Mouse (Mus musculus) CH12.LX (cell line): ENCODE measurements around the gene Hist1h4c. TPM values are rescaled to one million over a fixed set of nuclear protein-coding genes. Genes with fewer than 3 reads are reported as not detected.

ENCODE experiments used
- DNase-seq: peaks from one replicate; pipeline ENCODE4 v3.0.0-alpha.2; 2013; ENCODE audit errors: extremely low read depth
- H3K27ac ChIP-seq: 2 replicates; pipeline ENCODE4 v1.5.1; 2012; ENCODE audit warnings: low read depth, mild to moderate bottlenecking, control low read depth, moderate library complexity; ENCODE audit not compliant: insufficient read depth
- H3K27me3 ChIP-seq: replicated peaks from 2 replicates; pipeline ENCODE3; 2012; ENCODE audit warnings: inconsistent platforms
- H3K36me3 ChIP-seq, 2 experiments: replicated peaks in 1 of 2; 2 replicates each; pipeline versions ENCODE3 to v1.6.1; 2012; ENCODE audit warnings: inconsistent platforms in 1 of 2, low read length in 1 of 2, mild to moderate bottlenecking in 1 of 2, mixed read lengths in 1 of 2, moderate library complexity in 1 of 2; ENCODE audit not compliant: control insufficient read depth in 1 of 2, insufficient read depth in 1 of 2
- H3K4me1 ChIP-seq, 2 experiments: 2 replicates each; pipeline ENCODE4 v1.6.1; 2012; ENCODE audit warnings: inconsistent platforms in 1 of 2, moderate library complexity in 1 of 2; ENCODE audit not compliant: insufficient read depth in 2 of 2, control insufficient read depth in 1 of 2
- H3K4me2 ChIP-seq: 2 replicates; pipeline ENCODE4 v1.6.1; 2012; ENCODE audit warnings: low read depth, mild to moderate bottlenecking, control low read depth; ENCODE audit not compliant: poor library complexity, insufficient read depth, severe bottlenecking
- H3K4me3 ChIP-seq, 3 experiments: fragments of 150-350 bp in 1 of 3; sonication (generic) in 1 of 3; replicated peaks in 1 of 3; 2 replicates each; pipeline versions ENCODE3 to v1.5.1; 2011 to 2012; ENCODE audit warnings: low read depth in 2 of 3, low read length in 2 of 3, mild to moderate bottlenecking in 2 of 3, moderate library complexity in 2 of 3, control low read depth in 1 of 3, improper control_type of control experiment in 1 of 3, inconsistent platforms in 1 of 3, mixed read lengths in 1 of 3; ENCODE audit not compliant: poor library complexity in 1 of 3
- H3K79me2 ChIP-seq: replicated peaks from 2 replicates; pipeline ENCODE4 v1.6.1; 2012; ENCODE audit warnings: mild to moderate bottlenecking, moderate library complexity; ENCODE audit not compliant: control insufficient read depth, poor library complexity, insufficient read depth, severe bottlenecking; ENCODE audit errors: extremely low read depth
- H3K9ac ChIP-seq: 2 replicates; pipeline ENCODE4 v1.6.1; 2012; ENCODE audit warnings: low read depth, mild to moderate bottlenecking, control low read depth, moderate library complexity; ENCODE audit not compliant: insufficient read depth
- H3K9me3 ChIP-seq: replicated peaks from 2 replicates; pipeline ENCODE3; 2012; ENCODE audit warnings: low read length, inconsistent platforms, mixed read lengths
- BHLHE40 ChIP-seq: IDR thresholded peaks from 2 replicates; pipeline ENCODE4 v1.6.1; 2011; ENCODE audit warnings: mild to moderate bottlenecking, low read depth, low read length, improper control_type of control experiment
- CHD1 ChIP-seq: IDR thresholded peaks from 2 replicates; pipeline ENCODE4 v1.6.1; 2012; ENCODE audit warnings: low read depth, low read length, improper control_type of control experiment, inconsistent platforms
- CHD2 ChIP-seq: IDR thresholded peaks from 2 replicates; pipeline ENCODE4 v1.6.1; 2011; ENCODE audit warnings: low read length, improper control_type of control experiment
- CTCF ChIP-seq, 2 experiments: IDR thresholded peaks in 1 of 2; conservative IDR thresholded peaks in 1 of 2; 2 replicates each; pipeline ENCODE4 v1.5.1; 2011 to 2012; ENCODE audit warnings: low read depth in 2 of 2, low read length in 2 of 2, improper control_type of control experiment in 1 of 2, inconsistent platforms in 1 of 2, mild to moderate bottlenecking in 1 of 2, moderate library complexity in 1 of 2
- ELF1 ChIP-seq: IDR thresholded peaks from 2 replicates; pipeline ENCODE4 v1.6.1; 2014; ENCODE audit warnings: low read depth, mild to moderate bottlenecking, inconsistent platforms, low read length, improper control_type of control experiment
- ETS1 ChIP-seq: conservative IDR thresholded peaks from 2 replicates; pipeline ENCODE4 v1.6.1; 2012; ENCODE audit warnings: low read depth, mild to moderate bottlenecking, inconsistent platforms, low read length, improper control_type of control experiment, moderate library complexity
- IRF4 ChIP-seq: IDR thresholded peaks from 2 replicates; pipeline ENCODE4 v1.6.1; 2014; ENCODE audit warnings: low read depth, mild to moderate bottlenecking, inconsistent platforms, low read length, improper control_type of control experiment
- JUND ChIP-seq: conservative IDR thresholded peaks from 2 replicates; pipeline ENCODE4 v1.6.1; 2011; ENCODE audit warnings: low read depth, low read length, improper control_type of control experiment
- MAFK ChIP-seq: IDR thresholded peaks from 2 replicates; pipeline ENCODE4 v1.6.1; 2011; ENCODE audit warnings: low read length, improper control_type of control experiment; ENCODE audit not compliant: insufficient replicate concordance
- MAX ChIP-seq: IDR thresholded peaks from 2 replicates; pipeline ENCODE4 v1.6.1; 2011; ENCODE audit warnings: low read length, improper control_type of control experiment
- MEF2A ChIP-seq: IDR thresholded peaks from 2 replicates; pipeline ENCODE4 v1.6.1; 2014; ENCODE audit warnings: low read depth, mild to moderate bottlenecking, inconsistent platforms, low read length, improper control_type of control experiment, borderline replicate concordance
- MXI1 ChIP-seq: IDR thresholded peaks from 2 replicates; pipeline ENCODE4 v1.6.1; 2011; ENCODE audit warnings: mild to moderate bottlenecking, low read depth, low read length, improper control_type of control experiment
- MYC ChIP-seq: IDR thresholded peaks from 2 replicates; pipeline ENCODE4 v1.6.1; 2011; ENCODE audit warnings: low read depth, mild to moderate bottlenecking, improper control_type of control experiment, low read length
- POLR2A ChIP-seq: IDR thresholded peaks from 2 replicates; pipeline ENCODE4 v1.6.1; 2011; ENCODE audit warnings: low read depth, mild to moderate bottlenecking, improper control_type of control experiment, low read length
- POLR2AphosphoS2 ChIP-seq: IDR thresholded peaks from 2 replicates; pipeline ENCODE4 v1.6.1; 2011; ENCODE audit warnings: low read depth, low read length, improper control_type of control experiment
- RAD21 ChIP-seq: IDR thresholded peaks from 2 replicates; pipeline ENCODE4 v1.6.1; 2011; ENCODE audit warnings: low read depth, mild to moderate bottlenecking, low read length, improper control_type of control experiment, moderate library complexity
- RCOR1 ChIP-seq: conservative IDR thresholded peaks from 2 replicates; pipeline ENCODE4 v1.6.1; 2012; ENCODE audit warnings: low read depth, mild to moderate bottlenecking, inconsistent platforms, low read length, improper control_type of control experiment
- SIN3A ChIP-seq: IDR thresholded peaks from 2 replicates; pipeline ENCODE4 v1.6.1; 2012; ENCODE audit warnings: low read length, improper control_type of control experiment, inconsistent platforms
- SMC3 ChIP-seq: IDR thresholded peaks from 2 replicates; pipeline ENCODE4 v1.6.1; 2011; ENCODE audit warnings: low read depth, low read length, improper control_type of control experiment
- TBP ChIP-seq: conservative IDR thresholded peaks from 2 replicates; pipeline ENCODE4 v1.6.1; 2011; ENCODE audit warnings: low read depth, low read length, improper control_type of control experiment
- UBTF ChIP-seq: IDR thresholded peaks from 2 replicates; pipeline ENCODE4 v1.6.1; 2012; ENCODE audit warnings: low read depth, mild to moderate bottlenecking, inconsistent platforms, low read length, improper control_type of control experiment, moderate library complexity
- USF2 ChIP-seq: conservative IDR thresholded peaks from 2 replicates; pipeline ENCODE4 v1.6.1; 2011; ENCODE audit warnings: low read depth, low read length, improper control_type of control experiment
- ZC3H11A ChIP-seq: IDR thresholded peaks from 2 replicates; pipeline ENCODE4 v1.6.1; 2012; ENCODE audit warnings: low read depth, mild to moderate bottlenecking, inconsistent platforms, low read length, improper control_type of control experiment
- ZKSCAN1 ChIP-seq: IDR thresholded peaks from 2 replicates; pipeline ENCODE4 v1.6.1; 2012; ENCODE audit warnings: low read depth, inconsistent platforms, low read length, improper control_type of control experiment, borderline replicate concordance
- ZMIZ1 ChIP-seq: IDR thresholded peaks from 2 replicates; pipeline ENCODE4 v1.6.1; 2012; ENCODE audit warnings: low read depth, mild to moderate bottlenecking, inconsistent platforms, low read length, improper control_type of control experiment
- dilution Hi-C: fragments of 300-500 bp; cut with MboI; formaldehyde crosslinking; loops from 2 replicates; pipeline ENCODE4 v1.14.3; 2020; ENCODE audit warnings: low sequenced_read_pairs; ENCODE audit not compliant: extremely low pct_unique_long_range_greater_than_20kb, extremely low pct_ligation_motif_present
- in situ Hi-C: fragments of 300-500 bp; cut with MboI; formaldehyde crosslinking; loops from 3 replicates; pipeline ENCODE4 v1.14.3; 2019; ENCODE audit warnings: low sequenced_read_pairs, low pct_ligation_motif_present, low pct_unique_long_range_greater_than_20kb, mixed read lengths
- polyA plus RNA-seq: library from polyadenylated mRNA; unstranded; fragments of >175 nt; gene quantifications from 2 replicates; pipeline ENCODE4 v1.2.1, GENCODE M21; 2012; ENCODE audit warnings: low read depth; ENCODE audit not compliant: insufficient read length
- total RNA-seq, 2 experiments: library from RNA; depleted of rRNA; stranded (reverse); fragments of 300-350 nt in 1 of 2; fragments of >200 nt in 1 of 2; gene quantifications; 2 replicates each; pipeline ENCODE4 v1.2.3; 2012 to 2014

Gene Hist1h4c
- total and polyA plus RNA-seq, 3 experiments: 1.2 to 1,374 (median 6.9) TPM

DNA sequence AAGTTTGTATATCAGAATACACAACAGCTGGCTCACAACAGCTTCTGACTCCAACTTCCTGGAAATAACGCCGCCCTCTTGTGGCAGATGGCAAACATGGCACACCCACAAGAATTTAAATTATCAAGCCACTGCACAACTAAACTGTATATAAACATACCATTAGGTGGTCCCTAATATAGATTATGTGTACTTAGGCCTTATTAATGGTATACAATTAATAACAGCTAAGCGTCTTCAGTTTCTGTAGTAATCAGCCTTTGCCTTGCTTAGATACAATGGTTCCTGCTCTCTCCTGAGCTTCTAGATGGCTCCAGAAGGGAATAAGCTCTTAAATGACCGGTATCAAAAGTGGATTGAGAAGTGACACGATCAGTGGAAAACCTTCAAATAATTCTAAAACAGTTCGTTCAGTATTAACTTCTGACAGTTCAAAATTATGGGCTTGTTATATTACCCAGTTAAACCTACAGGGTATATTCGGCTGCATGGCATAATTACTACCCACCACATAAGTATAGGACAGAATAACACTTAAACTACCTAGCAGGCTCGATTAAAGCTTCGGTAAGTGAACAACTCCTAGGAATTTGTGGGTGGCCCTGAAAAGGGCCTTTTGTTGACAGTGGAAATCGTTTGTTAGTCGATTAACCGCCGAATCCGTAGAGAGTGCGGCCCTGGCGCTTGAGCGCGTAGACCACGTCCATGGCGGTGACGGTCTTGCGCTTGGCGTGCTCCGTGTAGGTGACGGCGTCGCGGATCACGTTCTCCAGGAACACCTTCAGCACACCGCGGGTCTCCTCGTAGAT lies 559 bp downstream of the Hist1h4c start:
- Histone ChIP-seq H3K27me3 (no peaks in the 10 kb centered on the region), H3K79me2 (no peaks in the 10 kb centered on the region), H3K36me3 (no peaks in the 10 kb centered on the region), H3K27ac (peak overlapping the region; percentile 89), H3K9me3 (no peaks in the 10 kb centered on the region), H3K4me1 (peaks cover 2 to 45% of the 10 kb centered on the region in 2 experiments; a peak in 2 of 4 replicates), H3K9ac (peak overlapping the region; percentile 50), H3K4me3 (peak overlapping the region; percentile 26 to 47 (median 32)), H3K4me2 (peak overlapping the region; percentile 93; the same call in 1 of the 2 replicates)
- 0 out of 2 replicates have a peak, but pooled peaks have one; percentile 33 for TF ChIP-seq MAFK
- 0 out of 2 replicates have a peak, but pooled peaks have one; percentile 54 for TF ChIP-seq MAX
- TF ChIP-seq ZMIZ1: peak; percentile 99
- peak; percentile 83 for TF ChIP-seq MXI1
- peak; percentile 43 to 78 for TF ChIP-seq CTCF (conservative IDR thresholded peaks at IDR 0.05 in 1 of 2, IDR thresholded peaks at IDR 0.05 in 1 of 2; ENCODE audit: low read depth in 2 of 2, low read length in 2 of 2)
- peak; percentile 18; the same call in 1 of the 2 replicates for TF ChIP-seq ETS1
- peak; percentile 77 for TF ChIP-seq CHD2
- TF ChIP-seq RAD21: peak; percentile 48
- peak; percentile 49; the same call in 1 of the 2 replicates for TF ChIP-seq BHLHE40
- TF ChIP-seq USF2: no peak
- no peak; the same call in 1 of the 2 replicates for TF ChIP-seq IRF4
- TF ChIP-seq ELF1: peak; percentile 85
- TF ChIP-seq POLR2AphosphoS2: peak; percentile 100
- TF ChIP-seq ZC3H11A: no peak
- peak; percentile 55; the same call in 1 of the 2 replicates for TF ChIP-seq POLR2A
- peak; percentile 67 for TF ChIP-seq RCOR1
- TF ChIP-seq JUND: 0 out of 2 replicates have a peak, but pooled peaks have one; percentile 40
- TF ChIP-seq MEF2A: no peak
- TF ChIP-seq TBP: no peak
- TF ChIP-seq SMC3: peak; percentile 71
- peak; percentile 61; the same call in 1 of the 2 replicates for TF ChIP-seq SIN3A
- TF ChIP-seq UBTF: peak; percentile 99
- peak; percentile 95 for TF ChIP-seq CHD1
- peak; percentile 75; the same call in 1 of the 2 replicates for TF ChIP-seq MYC
- no peak for TF ChIP-seq ZKSCAN1
- in situ Hi-C loops: no loop called here
- dilution Hi-C loops: loop anchor here (10.0 kb wide), 1 partner anchor 47 kb away; the partner anchor contains the start of genes Hist1h2bb and Hist1h3c
- peak; percentile 82 for DNase-seq
